Mouse (Mus musculus) erythroblast, adult 5-6 weeks (primary cell): ENCODE data around the gene Tmem14c. TPM values are rescaled to one million over a fixed set of nuclear protein-coding genes. Genes with fewer than 3 reads are reported as not detected.

Experiments
- total RNA-seq, 2 experiments: library from RNA; stranded (forward) in 1 of 2; stranded (reverse) in 1 of 2; fragments of 150-400 nt in 1 of 2; fragments of 200-764, 138-1000 nt in 1 of 2; gene quantifications; 2 replicates each; pipeline versions ENCODE4 v1.2.3 to v1.2.4; 2015 to 2017; ENCODE audit warnings: low replicate concordance in 2 of 2

The Tmem14c gene
- total RNA-seq, 2 experiments from 2014 or later: 145 to 156 TPM

Other genes starting within 250 kb of the Tmem14c start
- 8.6 and 9.4 TPM in 2 replicates for gene Gcnt2, start 156.5 kb upstream of the Tmem14c start, total RNA-seq (2015; ENCODE audit: low replicate concordance)
- 2.2 and 5.7 TPM in 2 replicates for gene Gcnt2, start 156.5 kb upstream of the Tmem14c start, total RNA-seq (2017; ENCODE audit: low replicate concordance)
- 25.0 and 33.0 TPM in 2 replicates for gene Pak1ip1, start 15.3 kb upstream of the Tmem14c start, total RNA-seq (2015; ENCODE audit: low replicate concordance)
- 45.7 and 54.3 TPM in 2 replicates for gene Pak1ip1, start 15.3 kb upstream of the Tmem14c start, total RNA-seq (2017; ENCODE audit: low replicate concordance)
- not detected in 2 replicates for gene Mak, start 63.4 kb downstream of the Tmem14c start, total RNA-seq (2015; ENCODE audit: low replicate concordance)
- gene Mak, start 63.4 kb downstream of the Tmem14c start, total RNA-seq (2017; ENCODE audit: low replicate concordance): under 0.01 TPM in 1 of 2 replicates, not detected in the other
- not detected in 2 replicates for gene Gcm2, start 94.7 kb downstream of the Tmem14c start, total RNA-seq (2015; ENCODE audit: low replicate concordance)
- gene Gcm2, start 94.7 kb downstream of the Tmem14c start, total RNA-seq (2017; ENCODE audit: low replicate concordance): not detected in 2 replicates
- not detected in 2 replicates for gene Sycp2l, start 98.0 kb downstream of the Tmem14c start, total RNA-seq (2015; ENCODE audit: low replicate concordance)
- gene Sycp2l, start 98.0 kb downstream of the Tmem14c start, total RNA-seq (2017; ENCODE audit: low replicate concordance): not detected in 2 replicates
- not detected in 2 replicates for gene Elovl2, start 204.1 kb downstream of the Tmem14c start, total RNA-seq (2015; ENCODE audit: low replicate concordance)
- not detected in 2 replicates for gene Elovl2, start 204.1 kb downstream of the Tmem14c start, total RNA-seq (2017; ENCODE audit: low replicate concordance)
- gene Smim13, start 233.6 kb downstream of the Tmem14c start, total RNA-seq (2015; ENCODE audit: low replicate concordance): 3.1 and 5.6 TPM in 2 replicates
- gene Smim13, start 233.6 kb downstream of the Tmem14c start, total RNA-seq (2017; ENCODE audit: low replicate concordance): 3.8 and 4.5 TPM in 2 replicates